Comparison of ENCODE assay signal across 19 mouse cellular contexts in the genomic region with DNA sequence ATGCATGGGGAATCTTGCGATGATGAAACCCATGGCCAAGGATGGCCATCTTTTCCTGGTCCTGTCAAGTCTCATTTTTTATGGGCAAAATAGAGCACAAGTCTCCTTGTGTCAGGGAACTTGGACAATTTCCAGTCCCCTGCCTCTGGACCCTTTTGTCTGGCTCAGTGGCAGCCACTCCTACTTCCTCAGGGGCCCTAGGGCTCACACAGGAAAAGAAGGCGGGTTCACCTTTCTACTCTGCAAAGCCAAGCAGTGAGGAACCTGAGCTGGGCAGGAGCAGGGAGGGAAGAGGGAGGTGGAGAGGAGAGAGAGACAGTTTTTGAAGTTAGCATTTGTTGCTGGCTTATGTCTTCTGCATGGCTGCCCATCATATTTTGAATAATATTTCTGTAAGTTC.
"Had no signal": no experiment of that assay in that cellular context is flagged by ENCODE, and none has a peak within 500 bp of the region (broad histone marks: within the 10 kb centered on the region; RNA-seq: fewer than 3 reads in every experiment).

No protein-coding gene starts in this region.

- H3K4me2 ChIP-seq: limb, embryonic 13.5 days; liver, embryonic 12.5 days; liver, embryonic 15.5 days; midbrain, embryonic 13.5 days had no signal

- H3K9me3 ChIP-seq: limb, embryonic 10.5 days; limb, embryonic 13.5 days; liver, embryonic 12.5 days; liver, embryonic 15.5 days; midbrain, embryonic 13.5 days had no signal

- H3K27me3 ChIP-seq: limb, embryonic 13.5 days; liver, embryonic 12.5 days; liver, embryonic 15.5 days; midbrain, embryonic 13.5 days had no signal

- H3K27ac ChIP-seq: limb, embryonic 10.5 days; limb, embryonic 13.5 days; liver, embryonic 12.5 days; liver, embryonic 15.5 days; macrophage; midbrain, embryonic 13.5 days; stomach, postnatal 0 days had no signal

- H3K36me3 ChIP-seq: limb, embryonic 10.5 days; limb, embryonic 13.5 days; liver, embryonic 12.5 days; liver, embryonic 15.5 days; midbrain, embryonic 13.5 days had no signal

- DNase-seq: kidney, adult 2 months; kidney, postnatal 14 days; kidney, postnatal 4 days; liver; lung, adult 18-20 months; lung, postnatal 14 days; right cerebral cortex, adult 18-20 months; right cerebral cortex, postnatal 14 days; right cerebral cortex, postnatal 4 days; thymus, adult 2 months; thymus, postnatal 14 days; thymus, postnatal 4 days had no signal

- H3K9ac ChIP-seq: limb, embryonic 13.5 days; liver, embryonic 12.5 days; liver, embryonic 15.5 days; midbrain, embryonic 13.5 days had no signal

- ATAC-seq: liver, embryonic 12.5 days; midbrain, embryonic 13.5 days had no signal

- H3K4me1 ChIP-seq: liver, embryonic 12.5 days; liver, embryonic 15.5 days had no signal

- H3K4me3 ChIP-seq: limb, embryonic 10.5 days; limb, embryonic 13.5 days; liver, embryonic 12.5 days; liver, embryonic 15.5 days; midbrain, embryonic 13.5 days had no signal
